Mouse (Mus musculus) heart, postnatal 0 days (tissue): ENCODE results near the gene Snph. TPM values are rescaled to one million over a fixed set of nuclear protein-coding genes. Genes with fewer than 3 reads are reported as not detected.

Experiments used
- ATAC-seq: fragments of 200-750 bp; cut with Nextera tagmentation; 2 replicates; pipeline ENCODE4 v1.8.0; 2017; ENCODE audit warnings: low read depth, moderate number of reproducible peaks, moderate library complexity; ENCODE audit not compliant: insufficient read depth
- DNase-seq: peaks from one replicate; pipeline ENCODE4 v3.0.0-alpha.2; 2016; ENCODE audit warnings: low spot score
- H3K27ac ChIP-seq: fragments of 300-500 bp; sonication (generic); 2 replicates; pipeline ENCODE4 v1.5.1; 2014; ENCODE audit warnings: low read depth, mild to moderate bottlenecking
- H3K27me3 ChIP-seq: fragments of 300-500 bp; sonication (generic); 2 replicates; pipeline ENCODE4 v1.6.1; 2014; ENCODE audit warnings: low read length, mixed read lengths; ENCODE audit not compliant: control insufficient read depth, insufficient read depth
- H3K36me3 ChIP-seq: fragments of 300-500 bp; sonication (generic); replicated peaks from 2 replicates; pipeline ENCODE4 v1.6.1; 2014; ENCODE audit warnings: low read length, mixed read lengths; ENCODE audit not compliant: control insufficient read depth, insufficient read depth
- H3K4me1 ChIP-seq: fragments of 300-500 bp; sonication (generic); 2 replicates; pipeline ENCODE4 v1.6.1; 2014; ENCODE audit warnings: antibody characterized with exemption; ENCODE audit not compliant: control insufficient read depth, insufficient read depth
- H3K4me2 ChIP-seq: fragments of 300-500 bp; sonication (generic); 2 replicates; pipeline ENCODE4 v1.6.1; 2014; ENCODE audit warnings: low read depth, mild to moderate bottlenecking, low read length, moderate library complexity
- H3K4me3 ChIP-seq: fragments of 300-500 bp; sonication (generic); 2 replicates; pipeline ENCODE4 v1.5.1; 2014; ENCODE audit warnings: low read depth, low read length
- H3K9ac ChIP-seq: fragments of 300-500 bp; sonication (generic); replicated peaks from 2 replicates; pipeline ENCODE4 v1.6.1; 2014; ENCODE audit warnings: low read depth, low read length, mixed read lengths
- H3K9me3 ChIP-seq: fragments of 300-500 bp; sonication (generic); replicated peaks from 2 replicates; pipeline ENCODE4 v1.6.1; 2016; ENCODE audit warnings: low read length; ENCODE audit not compliant: control insufficient read depth
- CTCF ChIP-seq: IDR thresholded peaks from 2 replicates; pipeline ENCODE4 v1.5.1; 2016; ENCODE audit warnings: antibody characterized with exemption, control low read depth, low read depth
- EP300 ChIP-seq: IDR thresholded peaks from 2 replicates; pipeline ENCODE4 v1.6.1; 2016; ENCODE audit warnings: antibody characterized with exemption, low read depth
- WGBS: fragments of 180-500 bp; shearing (Covaris S2); extraction: QIAGEN DNeasy Blood & Tissue Kit; methylation state at CpG from one replicate; pipeline ENCODE4 v1.1.7; 2014; 5-methylcytosine and 5-hydroxymethylcytosine counted together
- polyA plus RNA-seq: library from polyadenylated mRNA; unstranded; fragments of >200 nt; fragmentation: Nextera tagmentation; extraction: Ambion mirVana; gene quantifications from 2 replicates; pipeline ENCODE4 v1.2.1, GENCODE M21; 2015
- total RNA-seq: library from RNA; depleted of rRNA; stranded (reverse); fragments of >200 nt; gene quantifications from 2 replicates; pipeline ENCODE4 v1.2.3, GENCODE M21; 2014; ENCODE audit warnings: low replicate concordance

The Snph gene
- total and polyA plus RNA-seq, 2 experiments from 2014 or later, result 0.05 to 0.11 TPM

DNA sequence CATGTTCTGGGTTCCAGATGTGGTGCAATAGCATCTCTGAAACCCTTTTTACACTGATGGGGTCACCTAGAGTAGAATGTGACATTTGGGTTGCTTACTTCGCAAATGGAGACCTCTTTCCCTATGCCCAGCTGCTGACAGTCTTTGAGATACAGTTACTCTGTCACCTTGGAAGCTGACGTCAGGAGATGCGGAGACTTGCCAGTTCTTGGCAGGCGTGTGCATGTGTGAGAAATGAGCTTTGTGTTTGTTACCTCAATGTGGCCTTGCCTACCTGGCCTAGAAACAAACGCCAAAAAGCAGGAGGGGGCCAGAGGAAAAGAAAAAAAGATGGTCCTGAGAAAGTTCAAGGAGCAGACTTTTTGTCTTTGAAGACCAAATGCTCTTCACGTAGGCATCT is 65.5 kb downstream of the Snph start:
- Histone ChIP-seq H3K36me3 (peaks cover 25% of the 10 kb centered on the region), H3K4me2 (no peak overlapping the region), H3K4me1 (no peaks in the 10 kb centered on the region), H3K27ac (no peak overlapping the region), H3K9ac (no peak overlapping the region), H3K27me3 (no peaks in the 10 kb centered on the region), H3K9me3 (no peaks in the 10 kb centered on the region), H3K4me3 (no peak overlapping the region)
- no peak for DNase-seq
- 65% methylated on average over 6 of the region's 6 CpGs for WGBS
- no peak for ATAC-seq
- TF ChIP-seq CTCF (no peak), EP300 (no peak)

- Histone ChIP-seq H3K36me3 (peaks cover 38% of the 10 kb centered on the region), H3K4me1 (no peaks in the 10 kb centered on the region), H3K9ac (no peak overlapping the region; the same call in 1 of the 2 replicates), H3K27ac (no peak overlapping the region), H3K27me3 (no peaks in the 10 kb centered on the region), H3K4me3 (no peak overlapping the region), H3K9me3 (no peaks in the 10 kb centered on the region), H3K4me2 (no peak overlapping the region)
- TF ChIP-seq CTCF (no peak), EP300 (no peak)
- WGBS, result 24% methylated on average over 3 of the region's 3 CpGs
- no peak for DNase-seq
- no peak for ATAC-seq
Measured at GRCm38 (mm10) chr2:151564986-151565385, 67.4 kb downstream of the Snph start.

DNA sequence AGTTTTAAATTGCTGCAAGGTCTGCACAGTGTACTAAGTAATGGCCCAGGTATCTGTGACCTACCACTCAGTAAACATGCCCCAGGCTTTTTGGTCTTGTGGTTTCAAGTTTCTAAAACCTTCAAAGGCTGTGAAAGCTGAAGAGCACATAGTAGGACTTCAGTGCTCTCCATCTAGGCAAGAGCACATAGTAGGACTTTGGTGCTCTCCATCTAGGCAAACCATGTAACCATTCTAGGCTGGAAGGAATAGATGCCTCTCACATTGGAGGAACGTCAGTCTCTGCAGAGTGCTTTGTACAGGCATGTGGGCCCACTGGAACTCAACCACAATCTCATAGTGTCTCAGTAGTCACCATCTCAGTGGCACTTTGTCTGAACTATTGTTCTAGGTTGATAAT is 68.4 kb downstream of the Snph start:
- no peak overlapping the region for H3K27ac ChIP-seq
- H3K4me1 ChIP-seq, result no peaks in the 10 kb centered on the region
- no peaks in the 10 kb centered on the region for H3K27me3 ChIP-seq
- no peak for DNase-seq
- ATAC-seq, result no peak
- no peak overlapping the region for H3K9ac ChIP-seq
- 82% methylated on average over 1 of the region's 1 CpGs for WGBS
- TF ChIP-seq CTCF, result no peak
- TF ChIP-seq EP300, result no peak
- H3K4me3 ChIP-seq, result no peak overlapping the region
- H3K4me2 ChIP-seq, result no peak overlapping the region
- peaks cover 48% of the 10 kb centered on the region for H3K36me3 ChIP-seq
- no peaks in the 10 kb centered on the region for H3K9me3 ChIP-seq

DNA sequence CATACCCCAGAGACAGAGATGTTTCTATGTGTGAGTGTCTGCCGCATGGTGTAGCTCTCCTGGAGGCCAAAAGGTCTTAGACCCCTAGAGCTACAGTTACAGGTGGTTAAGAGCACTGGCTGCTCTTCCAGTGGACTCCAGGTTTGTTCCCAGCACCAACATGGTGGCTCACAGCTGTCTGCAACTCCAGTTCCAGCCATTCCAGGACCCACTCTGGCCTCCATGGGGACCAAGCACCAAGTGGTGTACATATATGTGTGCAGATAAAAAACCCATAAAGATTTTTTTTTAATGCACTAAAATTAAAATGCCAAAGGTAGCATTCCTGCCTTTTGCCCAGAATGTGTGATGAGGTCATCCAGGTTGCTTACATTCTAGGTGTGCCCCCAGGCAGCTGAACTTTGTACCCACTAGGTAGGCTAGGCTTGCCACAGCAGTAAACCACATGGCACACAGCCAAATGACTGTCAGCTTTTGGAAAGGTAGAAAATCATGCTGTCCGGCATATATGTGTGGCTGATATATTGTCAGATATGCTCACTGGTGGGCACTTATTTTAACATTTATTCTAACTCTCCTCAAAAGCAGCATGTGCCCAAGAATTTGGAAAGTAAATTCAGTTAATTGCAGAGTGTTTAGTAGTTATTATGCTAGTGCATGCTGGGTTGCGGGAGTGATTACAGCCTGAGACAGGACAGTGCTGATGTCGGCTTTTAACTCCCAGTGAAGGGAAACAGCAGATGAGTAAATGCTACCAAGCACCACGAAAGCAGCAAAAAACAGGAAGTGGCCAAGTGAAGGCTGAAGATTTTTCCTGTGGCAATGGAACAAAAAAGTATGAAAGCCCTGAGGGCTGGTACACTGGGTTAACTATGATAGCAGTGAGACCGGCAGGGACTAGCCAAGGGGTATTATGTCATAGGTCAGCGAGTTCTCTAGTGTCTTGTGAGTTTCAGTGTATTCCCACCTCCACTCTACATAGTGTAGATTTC is 69.2 kb downstream of the Snph start:
- DNase-seq (no peak), ATAC-seq (no peak)
- TF ChIP-seq CTCF, result no peak
- no peaks in the 10 kb centered on the region for H3K4me1 ChIP-seq
- no peaks in the 10 kb centered on the region for H3K27me3 ChIP-seq
- H3K9me3 ChIP-seq, result no peaks in the 10 kb centered on the region
- H3K27ac ChIP-seq, result no peak overlapping the region
- H3K4me3 ChIP-seq, result no peak overlapping the region
- no peak overlapping the region for H3K4me2 ChIP-seq
- H3K9ac ChIP-seq, result no peak overlapping the region
- peaks cover 56% of the 10 kb centered on the region for H3K36me3 ChIP-seq
- whole genome bisulfite sequencing, result 72% methylated on average over 7 of the region's 7 CpGs

GRCm38 (mm10) chr2:151549615-151550121 is 82.7 kb downstream of the Snph start:
- H3K27me3 ChIP-seq, result no peaks in the 10 kb centered on the region
- 75% methylated on average over 3 of the region's 3 CpGs for WGBS
- no peak overlapping the region for H3K9ac ChIP-seq
- H3K4me2 ChIP-seq, result no peak overlapping the region
- no peaks in the 10 kb centered on the region for H3K9me3 ChIP-seq
- H3K4me1 ChIP-seq, result peaks cover 34% of the 10 kb centered on the region
- peaks cover 79% of the 10 kb centered on the region for H3K36me3 ChIP-seq
- H3K4me3 ChIP-seq, result no peak overlapping the region
- no peak for TF ChIP-seq CTCF
- no peak for TF ChIP-seq EP300
- no peak for DNase-seq
- H3K27ac ChIP-seq, result no peak overlapping the region
- no peak for ATAC-seq
